Mouse (Mus musculus): ENCODE measurements around the gene Hcst. TPM values are rescaled to one million over a fixed set of nuclear protein-coding genes. Genes with fewer than 3 reads are reported as not detected.

Gene Hcst
- polyA plus RNA-seq, 1 experiment from 2014 or later: 9.3 TPM

DNA sequence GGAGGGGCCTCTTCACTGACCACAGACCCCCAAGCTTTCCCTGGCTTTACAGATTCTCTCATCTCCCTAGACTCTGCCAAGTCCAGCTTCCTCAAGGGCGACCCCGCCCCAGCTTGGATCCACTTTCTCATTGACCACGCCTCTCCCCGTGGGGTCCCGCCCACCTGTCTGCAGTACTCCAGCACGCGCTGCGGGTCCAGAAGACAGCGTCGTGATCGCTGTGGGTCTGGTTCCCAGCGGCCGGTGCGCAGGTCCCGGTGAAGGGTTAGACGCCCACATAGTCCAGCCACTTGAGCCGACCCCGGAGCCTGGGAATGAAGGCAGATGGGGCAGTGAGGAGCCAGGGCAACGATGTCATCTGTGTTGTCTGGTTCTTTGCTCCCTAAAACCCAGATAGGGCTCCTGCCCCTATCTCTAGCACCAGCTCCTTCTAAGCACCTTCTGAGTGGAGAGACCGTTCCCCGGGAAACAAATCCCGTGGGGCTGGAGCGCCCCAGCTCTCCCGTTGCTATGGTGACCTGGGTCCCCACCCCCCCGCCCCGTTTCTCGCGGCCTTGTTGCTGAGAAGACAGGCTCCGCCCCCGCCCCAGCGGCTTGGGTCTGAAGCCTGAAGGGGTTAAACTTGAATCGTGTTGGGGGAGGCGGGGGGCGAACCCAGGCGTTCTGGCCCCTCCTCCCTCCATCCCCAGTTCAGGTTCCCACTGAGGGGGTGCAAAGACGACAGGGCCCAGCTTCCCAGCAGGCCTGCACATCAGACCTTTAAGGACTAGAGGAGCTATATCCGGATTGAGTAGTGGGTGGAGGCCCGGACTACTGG, 24.7 kb upstream of the Hcst start:
- no peaks in the 10 kb centered on the region for H3K36me3 ChIP-seq (ENCODE audit: inconsistent target)
- no peak overlapping the region for H3K4me3 ChIP-seq (ENCODE audit: inconsistent target)
- H3K27ac ChIP-seq: no peak overlapping the region
- 3% methylated on average over 38 of the region's 38 CpGs for WGBS (ENCODE audit: missing documents)
- H3K79me2 ChIP-seq (ENCODE audit: inconsistent target): no peaks in the 10 kb centered on the region

GRCm38 (mm10) chr7:30443696-30444095, 24.0 kb upstream of the Hcst start:
- H3K27ac ChIP-seq: no peak overlapping the region
- no peaks in the 10 kb centered on the region for H3K79me2 ChIP-seq (ENCODE audit: inconsistent target)
- H3K36me3 ChIP-seq (ENCODE audit: inconsistent target): no peaks in the 10 kb centered on the region
- H3K4me3 ChIP-seq (ENCODE audit: inconsistent target): no peak overlapping the region
- WGBS (ENCODE audit: missing documents): 34% methylated on average over 9 of the region's 9 CpGs

- H3K27ac ChIP-seq: no peak overlapping the region
- 61% methylated on average over 2 of the region's 5 CpGs for WGBS (ENCODE audit: missing documents)
- H3K4me3 ChIP-seq (ENCODE audit: inconsistent target): no peak overlapping the region
- no peaks in the 10 kb centered on the region for H3K79me2 ChIP-seq (ENCODE audit: inconsistent target)
- no peaks in the 10 kb centered on the region for H3K36me3 ChIP-seq (ENCODE audit: inconsistent target)
Observed at GRCm38 (mm10) chr7:30440697-30441096, 21.0 kb upstream of the Hcst start.

GRCm38 (mm10) chr7:30439734-30440133, 20.1 kb upstream of the Hcst start:
- 79% methylated on average over 13 of the region's 13 CpGs for WGBS (ENCODE audit: missing documents)
- no peak overlapping the region for H3K4me3 ChIP-seq (ENCODE audit: inconsistent target)

DNA sequence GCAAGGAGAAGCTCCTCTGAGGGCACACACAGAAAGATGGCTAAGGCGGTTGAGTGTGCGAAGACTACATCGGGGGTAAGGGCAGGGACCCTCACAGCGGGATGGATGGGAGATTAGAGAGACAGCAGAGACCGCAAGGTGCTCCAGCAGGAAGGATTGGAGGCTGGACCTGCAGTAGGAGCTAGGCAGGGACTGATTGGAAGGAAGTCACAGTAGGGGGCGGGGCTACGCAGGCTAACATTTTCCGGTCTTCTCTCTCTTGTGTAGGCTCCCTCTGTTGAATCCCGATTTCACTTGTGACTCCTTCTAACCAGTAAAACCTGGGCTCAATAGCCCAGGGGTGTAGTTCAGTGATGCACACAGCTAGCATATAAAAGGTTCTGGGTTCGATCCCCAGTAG, 17.2 kb upstream of the Hcst start:
- WGBS (ENCODE audit: missing documents): 25% methylated on average over 10 of the region's 10 CpGs
- H3K4me3 ChIP-seq (ENCODE audit: inconsistent target): no peak overlapping the region
- no peaks in the 10 kb centered on the region for H3K36me3 ChIP-seq (ENCODE audit: inconsistent target)

More at GRCm38 (mm10) chr7:30439734-30440133, 20.1 kb upstream of the Hcst start:
- no peaks in the 10 kb centered on the region for H3K36me3 ChIP-seq (ENCODE audit: inconsistent target)
- H3K79me2 ChIP-seq (ENCODE audit: inconsistent target): no peaks in the 10 kb centered on the region
- no peak overlapping the region for H3K27ac ChIP-seq

GRCm38 (mm10) chr7:30435156-30435555, 15.5 kb upstream of the Hcst start:
- WGBS (ENCODE audit: missing documents): 50% methylated on average over 9 of the region's 9 CpGs
- no peaks in the 10 kb centered on the region for H3K79me2 ChIP-seq (ENCODE audit: inconsistent target)

More for the DNA sequence above, 17.2 kb upstream of the Hcst start:
- Histone ChIP-seq H3K79me2 (ENCODE audit: inconsistent target) (no peaks in the 10 kb centered on the region), H3K27ac (no peak overlapping the region)

DNA sequence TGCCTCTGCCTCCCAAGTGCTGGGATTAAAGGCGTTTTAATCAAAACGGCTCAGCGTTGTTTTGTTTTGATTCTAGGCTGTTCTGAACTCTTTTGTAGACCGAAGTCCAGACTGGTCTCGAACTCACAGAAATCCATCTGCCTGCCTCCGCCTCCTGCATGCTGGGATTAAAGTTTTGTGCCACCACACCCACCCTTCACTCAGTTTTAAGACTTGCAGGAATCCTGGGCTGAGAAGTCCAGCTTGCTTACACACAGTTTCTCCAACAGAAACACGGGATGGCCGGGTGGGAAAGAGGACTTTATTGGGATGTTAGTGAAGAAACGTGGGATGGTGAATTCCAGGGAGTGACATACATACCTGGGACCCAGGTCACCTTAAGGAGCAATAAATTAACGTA, 15.0 kb upstream of the Hcst start:
- Histone ChIP-seq H3K36me3 (ENCODE audit: inconsistent target) (no peaks in the 10 kb centered on the region), H3K79me2 (ENCODE audit: inconsistent target) (no peaks in the 10 kb centered on the region), H3K4me3 (ENCODE audit: inconsistent target) (no peak overlapping the region), H3K27ac (no peak overlapping the region)
- WGBS (ENCODE audit: missing documents): 63% methylated on average over 10 of the region's 10 CpGs

More at GRCm38 (mm10) chr7:30435156-30435555, 15.5 kb upstream of the Hcst start:
- Histone ChIP-seq H3K27ac (no peak overlapping the region), H3K4me3 (ENCODE audit: inconsistent target) (no peak overlapping the region), H3K36me3 (ENCODE audit: inconsistent target) (no peaks in the 10 kb centered on the region)

GRCm38 (mm10) chr7:30434238-30434637, 14.6 kb upstream of the Hcst start:
- no peak overlapping the region for H3K4me3 ChIP-seq (ENCODE audit: inconsistent target)
- no peaks in the 10 kb centered on the region for H3K36me3 ChIP-seq (ENCODE audit: inconsistent target)
- H3K79me2 ChIP-seq (ENCODE audit: inconsistent target): no peaks in the 10 kb centered on the region
- H3K27ac ChIP-seq: no peak overlapping the region
- WGBS (ENCODE audit: missing documents): 2% methylated on average over 10 of the region's 10 CpGs

DNA sequence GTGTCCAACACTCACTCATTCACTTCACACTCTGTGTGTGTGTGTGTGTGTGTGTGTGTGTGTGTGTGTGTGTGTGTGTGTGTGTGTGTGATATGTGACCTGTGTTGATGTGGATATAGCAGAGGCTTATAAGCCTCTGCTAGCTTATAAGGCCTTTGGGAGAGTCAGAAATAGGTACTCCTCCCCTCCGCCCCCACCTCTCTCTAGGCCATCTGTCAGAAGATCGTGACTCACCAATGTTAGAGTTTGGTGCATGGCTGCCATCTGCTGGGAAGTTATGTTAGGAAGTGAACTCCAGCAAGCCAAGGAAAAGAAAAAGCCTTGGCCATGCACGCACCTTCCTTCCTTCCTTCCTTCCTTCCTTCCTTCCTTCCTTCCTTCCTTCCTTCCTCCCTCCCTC, 12.1 kb upstream of the Hcst start:
- Histone ChIP-seq H3K79me2 (ENCODE audit: inconsistent target) (no peaks in the 10 kb centered on the region), H3K27ac (no peak overlapping the region), H3K4me3 (ENCODE audit: inconsistent target) (no peak overlapping the region), H3K36me3 (ENCODE audit: inconsistent target) (peaks cover 15% of the 10 kb centered on the region)
- WGBS (ENCODE audit: missing documents): 5% methylated on average over 2 of the region's 3 CpGs

GRCm38 (mm10) chr7:30430191-30430590, 10.5 kb upstream of the Hcst start:
- WGBS (ENCODE audit: missing documents): 28% methylated on average over 2 of the region's 2 CpGs
- Histone ChIP-seq H3K4me3 (ENCODE audit: inconsistent target) (no peak overlapping the region), H3K27ac (no peak overlapping the region), H3K79me2 (ENCODE audit: inconsistent target) (peaks cover 10% of the 10 kb centered on the region; the same call in 1 of the 2 replicates), H3K36me3 (ENCODE audit: inconsistent target) (peaks cover 31% of the 10 kb centered on the region)

- Histone ChIP-seq H3K36me3 (ENCODE audit: inconsistent target) (peaks cover 39% of the 10 kb centered on the region), H3K27ac (no peak overlapping the region), H3K79me2 (ENCODE audit: inconsistent target) (peaks cover 19% of the 10 kb centered on the region), H3K4me3 (ENCODE audit: inconsistent target) (no peak overlapping the region)
Observed at GRCm38 (mm10) chr7:30429327-30429726, 9.7 kb upstream of the Hcst start.

DNA sequence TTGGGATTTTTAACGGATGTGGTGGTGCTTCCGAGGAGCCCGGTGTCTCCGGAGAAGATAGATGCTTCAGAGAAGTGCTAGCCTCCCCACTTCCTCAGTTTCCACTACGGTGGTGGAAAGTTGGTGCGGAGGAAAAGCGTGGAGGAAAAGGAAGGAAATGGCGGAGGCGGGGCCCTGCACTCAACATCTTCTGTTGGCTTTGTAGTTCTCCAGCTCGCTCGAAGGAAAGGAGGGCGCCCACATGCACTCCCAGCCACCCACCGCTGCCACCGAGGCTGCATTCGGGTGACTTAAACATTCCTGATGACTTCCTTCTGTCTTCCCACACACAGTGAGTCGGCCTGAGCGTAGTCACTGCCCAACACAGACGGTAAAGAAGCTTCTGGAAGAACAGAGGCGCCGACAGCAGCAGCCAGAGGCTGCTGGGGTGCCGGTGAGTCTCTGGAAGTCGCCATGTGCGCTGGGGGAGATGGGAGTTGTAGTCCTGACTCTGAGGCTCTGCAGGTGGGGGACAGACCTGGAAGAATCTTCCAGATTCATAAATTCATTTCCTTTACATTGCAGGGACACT, 3.5 kb upstream of the Hcst start:
- H3K36me3 ChIP-seq (ENCODE audit: inconsistent target): peaks cover 44% of the 10 kb centered on the region
- H3K4me3 ChIP-seq (ENCODE audit: inconsistent target): peak overlapping the region; percentile 86
- H3K79me2 ChIP-seq (ENCODE audit: inconsistent target): peaks cover 57% of the 10 kb centered on the region
- 6% methylated on average over 20 of the region's 23 CpGs for WGBS (ENCODE audit: missing documents)
- H3K27ac ChIP-seq: peak overlapping the region; percentile 100

DNA sequence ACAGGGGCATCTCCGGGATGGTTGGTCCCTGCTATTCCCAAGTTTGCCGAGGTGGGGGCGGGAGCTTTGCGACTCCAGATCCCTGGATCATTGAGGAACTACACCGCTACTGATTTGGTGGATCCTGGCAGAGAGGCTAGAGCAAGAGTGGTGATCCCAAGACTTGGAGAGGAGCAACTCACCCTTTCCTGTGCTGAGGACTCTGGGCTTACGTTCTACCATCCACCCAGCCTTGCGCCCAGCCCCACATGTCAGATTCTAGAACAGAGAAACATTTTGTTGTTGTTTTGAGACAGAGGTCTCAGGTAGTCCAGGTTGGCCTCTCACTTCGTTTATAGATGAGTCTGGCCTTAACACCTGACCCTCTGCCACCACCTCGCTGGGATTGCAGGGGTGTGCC, 2.9 kb upstream of the Hcst start:
- H3K79me2 ChIP-seq (ENCODE audit: inconsistent target): peaks cover 63% of the 10 kb centered on the region
- H3K4me3 ChIP-seq (ENCODE audit: inconsistent target): peak overlapping the region; percentile 86
- peak overlapping the region; percentile 100 for H3K27ac ChIP-seq
- peaks cover 38% of the 10 kb centered on the region for H3K36me3 ChIP-seq (ENCODE audit: inconsistent target)
- WGBS (ENCODE audit: missing documents): 2% methylated on average over 9 of the region's 9 CpGs

DNA sequence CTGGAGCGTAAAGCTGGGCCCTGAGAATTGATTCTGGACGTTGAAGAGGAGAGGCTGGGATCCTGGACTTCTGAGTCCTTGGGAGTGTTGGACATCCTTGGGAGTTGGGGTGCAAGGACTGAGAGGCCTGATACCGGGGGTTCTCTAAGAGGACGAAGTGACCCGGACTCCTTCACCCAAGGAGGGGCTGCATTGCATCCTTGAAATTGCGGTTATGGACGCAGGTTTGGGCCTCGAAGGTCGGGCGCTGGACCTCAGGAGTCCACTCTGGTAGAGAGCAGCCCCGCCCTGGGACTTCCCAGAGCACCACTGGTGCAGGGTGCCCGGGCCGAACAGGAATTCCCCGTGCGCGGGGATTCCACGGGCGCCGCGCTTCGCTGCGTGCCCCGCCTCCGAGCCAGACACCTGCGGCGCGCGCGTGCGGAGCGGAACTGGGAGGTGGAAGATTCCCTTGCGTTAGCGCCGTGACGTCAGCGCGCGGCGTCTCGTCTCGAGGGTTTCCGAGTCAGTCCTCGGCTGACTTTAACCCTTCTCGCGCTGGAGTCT, 2.3 kb upstream of the Hcst start:
- H3K36me3 ChIP-seq (ENCODE audit: inconsistent target): peaks cover 34% of the 10 kb centered on the region
- peak overlapping the region; percentile 100 for H3K27ac ChIP-seq
- H3K4me3 ChIP-seq (ENCODE audit: inconsistent target): peak overlapping the region; percentile 86
- under 1% methylated on average over 45 of the region's 45 CpGs for WGBS (ENCODE audit: missing documents)
- peaks cover 69% of the 10 kb centered on the region for H3K79me2 ChIP-seq (ENCODE audit: inconsistent target)
